Mouse (Mus musculus) thymus, adult 2 months (tissue): ENCODE measurements around the gene Cops4. TPM values are rescaled to one million over a fixed set of nuclear protein-coding genes. Genes with fewer than 3 reads are reported as not detected.

Experiments used
- DNase-seq: peaks from one replicate; pipeline ENCODE4 v3.0.0; 2021
- H3K27ac ChIP-seq: fragments of 200-500 bp; 2 replicates; pipeline ENCODE4 v1.5.1; 2012; ENCODE audit warnings: low read length, control low read depth; ENCODE audit not compliant: control insufficient read depth, insufficient read depth
- H3K27me3 ChIP-seq: fragments of 200-500 bp; 2 replicates; pipeline ENCODE4 v1.6.1; 2012; ENCODE audit warnings: mild to moderate bottlenecking, low read length, moderate library complexity, mixed read lengths; ENCODE audit not compliant: control insufficient read depth, insufficient read depth
- H3K36me3 ChIP-seq: fragments of 200-500 bp; 2 replicates; pipeline ENCODE4 v1.6.1; 2012; ENCODE audit warnings: mild to moderate bottlenecking, low read length, moderate library complexity; ENCODE audit not compliant: control insufficient read depth, insufficient read depth
- H3K4me1 ChIP-seq: fragments of 200-500 bp; replicated peaks from 2 replicates; pipeline ENCODE4 v1.6.1; 2012; ENCODE audit warnings: low read length; ENCODE audit not compliant: control insufficient read depth, insufficient read depth
- H3K4me3 ChIP-seq: fragments of 200-500 bp; 2 replicates; pipeline ENCODE4 v1.5.1; 2012; ENCODE audit warnings: mild to moderate bottlenecking, low read length, control low read depth, moderate library complexity; ENCODE audit not compliant: control insufficient read depth, insufficient read depth
- CTCF ChIP-seq: fragments of 200-500 bp; IDR thresholded peaks from 2 replicates; pipeline ENCODE4 v1.5.1; 2012; ENCODE audit warnings: mild to moderate bottlenecking, control low read depth, low read length, moderate library complexity, borderline replicate concordance; ENCODE audit not compliant: control insufficient read depth, poor library complexity, insufficient read depth; ENCODE audit errors: extremely low read depth
- POLR2A ChIP-seq: fragments of 200-500 bp; IDR thresholded peaks from 2 replicates; pipeline ENCODE4 v1.6.1; 2012; ENCODE audit warnings: mild to moderate bottlenecking, low read length, control low read depth, moderate library complexity; ENCODE audit not compliant: control insufficient read depth, poor library complexity, insufficient read depth; ENCODE audit errors: extremely low read depth
- WGBS: fragments of 180-500 bp; shearing (Covaris S2); methylation state at CpG from one replicate; pipeline ENCODE4 v1.1.7; 2018; 5-methylcytosine and 5-hydroxymethylcytosine counted together
- polyA plus RNA-seq: library from polyadenylated mRNA; depleted of rRNA; stranded (reverse); fragments of >200 nt; gene quantifications from 2 replicates; pipeline ENCODE4 v1.2.3, GENCODE M21; 2012

Gene Cops4
- polyA plus RNA-seq, 1 experiment, result 24.8 TPM

DNA sequence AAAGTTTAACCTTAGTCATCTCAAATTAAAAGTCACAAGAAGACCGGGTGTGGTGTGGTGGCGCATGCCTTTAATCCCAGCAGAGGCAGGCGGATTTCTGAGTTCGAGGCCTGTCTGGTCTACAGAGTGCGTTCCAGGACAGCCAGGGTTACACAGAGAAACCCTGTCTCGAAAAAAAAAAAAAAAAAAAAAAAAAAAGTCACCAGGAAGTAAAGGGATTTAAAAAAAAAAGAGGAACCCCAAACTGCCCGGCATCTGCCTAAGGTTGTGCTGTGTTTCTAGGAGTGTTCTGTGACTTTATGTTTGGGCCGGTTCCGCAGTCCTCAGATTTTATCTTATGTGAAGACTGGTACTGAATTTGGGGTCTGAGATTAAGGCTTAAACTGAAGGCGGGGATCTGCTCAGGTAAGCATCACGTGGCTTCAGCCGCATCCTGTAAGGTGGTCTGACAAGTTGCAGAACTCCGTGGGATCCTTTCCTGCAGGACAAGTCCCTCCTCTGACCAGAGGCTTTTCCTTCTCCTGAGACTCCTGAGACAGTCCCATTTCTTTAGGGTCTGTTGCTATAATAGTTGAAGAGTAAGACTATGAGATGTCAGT is 52.0 kb downstream of the Cops4 start:
- Histone ChIP-seq H3K36me3 (no peaks in the 10 kb centered on the region), H3K4me1 (peaks cover 25% of the 10 kb centered on the region), H3K27ac (no peak overlapping the region), H3K4me3 (peak overlapping the region; percentile 12; the same call in 1 of the 2 replicates), H3K27me3 (no peaks in the 10 kb centered on the region)
- WGBS, result 5% methylated on average over 13 of the region's 13 CpGs
- DNase-seq, result peak; percentile 18
- TF ChIP-seq POLR2A, result no peak
- TF ChIP-seq CTCF, result no peak

DNA sequence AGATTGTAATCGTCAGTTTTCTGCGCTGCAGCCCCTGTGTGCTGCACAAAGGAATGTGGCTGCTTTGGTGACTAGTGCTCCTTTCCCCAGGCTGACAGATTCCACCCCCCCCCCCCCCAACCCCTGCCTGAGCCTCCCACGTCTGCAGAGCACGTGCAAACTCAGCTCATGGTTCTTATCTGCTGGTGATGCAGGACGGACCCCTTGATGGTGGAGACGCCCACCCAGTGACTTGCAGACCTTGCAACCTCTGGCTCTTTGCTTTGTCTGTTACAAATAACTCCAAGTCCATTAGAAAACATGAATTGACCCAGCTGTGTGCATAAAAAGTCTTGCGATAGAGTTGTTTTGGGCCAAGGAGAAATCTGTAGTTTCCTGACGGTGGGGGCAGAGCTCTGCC is 52.6 kb downstream of the Cops4 start:
- Histone ChIP-seq H3K27me3 (no peaks in the 10 kb centered on the region), H3K4me3 (no peak overlapping the region), H3K27ac (no peak overlapping the region), H3K36me3 (no peaks in the 10 kb centered on the region), H3K4me1 (peaks cover 25% of the 10 kb centered on the region)
- no peak for TF ChIP-seq POLR2A
- no peak for TF ChIP-seq CTCF
- DNase-seq, result no peak
- WGBS, result 2% methylated on average over 8 of the region's 8 CpGs

GRCm38 (mm10) chr5:100572069-100572468 is 54.0 kb downstream of the Cops4 start, which contains the start of gene Plac8:
Gene Plac8 (minus strand): TSS chr5:100572245.
- no peak for DNase-seq
- TF ChIP-seq POLR2A, result no peak
- Histone ChIP-seq H3K36me3 (no peaks in the 10 kb centered on the region), H3K4me3 (no peak within 1 kb of the TSS), H3K27ac (no peak within 1 kb of the TSS), H3K27me3 (no peaks in the 10 kb centered on the region), H3K4me1 (peaks cover 25% of the 10 kb centered on the region)
- 4% methylated on average over 7 of the region's 7 CpGs for WGBS

DNA sequence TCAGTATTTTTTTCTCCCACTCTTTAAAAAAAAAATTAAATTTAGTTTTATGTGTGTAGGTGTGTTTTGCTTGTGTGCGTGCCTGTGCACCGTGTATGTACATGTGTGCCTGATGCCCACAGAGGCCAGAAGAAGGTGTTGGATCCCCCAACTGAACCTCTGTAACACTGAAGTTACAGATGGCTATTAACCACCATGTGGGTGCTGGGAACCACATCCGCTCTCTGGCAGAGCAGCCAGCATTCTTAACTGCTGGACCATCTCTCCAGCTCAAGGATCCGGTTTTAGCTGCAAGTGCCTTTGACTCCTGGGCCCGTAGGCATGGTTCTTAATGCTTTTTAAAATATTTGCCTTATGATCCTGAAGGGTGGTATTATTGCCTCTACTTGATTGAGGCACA is 55.1 kb downstream of the Cops4 start:
- H3K4me1 ChIP-seq, result peaks cover 25% of the 10 kb centered on the region
- H3K27ac ChIP-seq, result no peak overlapping the region
- no peak for TF ChIP-seq CTCF
- no peak for TF ChIP-seq POLR2A
- no peak overlapping the region for H3K4me3 ChIP-seq
- no peaks in the 10 kb centered on the region for H3K36me3 ChIP-seq
- DNase-seq, result peak; percentile 19
- no peaks in the 10 kb centered on the region for H3K27me3 ChIP-seq
- 26% methylated on average over 5 of the region's 5 CpGs for WGBS

- WGBS, result 74% methylated on average over 1 of the region's 1 CpGs
- no peak for DNase-seq
- Histone ChIP-seq H3K36me3 (no peaks in the 10 kb centered on the region), H3K4me1 (peaks cover 18% of the 10 kb centered on the region), H3K4me3 (no peak overlapping the region), H3K27me3 (no peaks in the 10 kb centered on the region), H3K27ac (no peak overlapping the region)
- TF ChIP-seq CTCF (no peak), POLR2A (no peak)
Measured at GRCm38 (mm10) chr5:100574771-100575170, 56.7 kb downstream of the Cops4 start.

DNA sequence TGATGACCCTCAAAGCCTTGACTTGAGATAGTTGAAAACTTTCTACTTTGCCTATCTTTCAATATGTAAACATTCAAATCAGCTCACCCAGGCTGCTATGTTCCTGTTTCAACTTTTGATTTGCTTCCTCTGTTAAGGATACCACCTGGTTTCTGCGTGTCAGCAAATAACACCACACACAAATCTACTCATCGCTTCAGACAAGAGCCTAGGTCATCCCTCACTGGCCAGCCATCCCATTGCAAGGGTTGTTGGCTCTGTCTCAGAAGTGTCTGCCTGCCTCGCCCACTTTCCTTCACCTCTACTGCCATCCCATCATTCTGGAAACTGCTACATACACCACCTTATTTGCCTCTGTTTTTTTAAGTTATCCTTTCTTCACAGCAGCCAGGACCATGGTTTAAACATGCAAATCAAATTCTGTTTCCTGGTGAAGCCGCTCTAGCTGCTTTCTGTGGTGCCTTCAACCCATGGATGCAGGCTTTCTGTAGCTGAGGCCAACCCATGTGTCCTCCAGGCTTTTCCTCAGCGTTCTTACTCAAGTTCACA is 60.8 kb downstream of the Cops4 start:
- H3K4me1 ChIP-seq, result peaks cover 9% of the 10 kb centered on the region
- no peaks in the 10 kb centered on the region for H3K36me3 ChIP-seq
- no peak overlapping the region for H3K4me3 ChIP-seq
- WGBS, result 63% methylated on average over 5 of the region's 5 CpGs
- TF ChIP-seq POLR2A (no peak), CTCF (no peak)
- no peak for DNase-seq
- H3K27ac ChIP-seq, result no peak overlapping the region
- H3K27me3 ChIP-seq, result no peaks in the 10 kb centered on the region
